Mouse (Mus musculus) embryo, embryonic 10.5 days (tissue): ENCODE results near the gene Gpr89.
A peak's percentile ranks its signal among the peaks of the same experiment; 100 is the strongest.

Experiments used
- DNase-seq: peaks from one replicate; pipeline ENCODE4 v3.0.0-alpha.2; 2015; ENCODE audit warnings: low spot score

Gpr89 gene

GRCm38 (mm10) chr3:96904851-96905541 is at the start of gene Gpr89:
Gene Gpr89 (minus strand): TSS chr3:96905346.
- DNase-seq = peak; percentile 94

- DNase-seq = no peak
These were observed 48.5 kb upstream of the Gpr89 start for GRCm38 (mm10) chr3:96953489-96954233.

- DNase-seq = no peak
These were observed 37.6 kb upstream of the Gpr89 start for GRCm38 (mm10) chr3:96942706-96943105.

GRCm38 (mm10) chr3:96938738-96939137 is 33.6 kb upstream of the Gpr89 start:
- peak; percentile 97 for DNase-seq

- DNase-seq = peak; percentile 61
These were observed 32.5 kb upstream of the Gpr89 start for GRCm38 (mm10) chr3:96937606-96938005.

- DNase-seq = peak; percentile 90
These were observed 31.1 kb upstream of the Gpr89 start for GRCm38 (mm10) chr3:96936241-96936640.

GRCm38 (mm10) chr3:96931261-96931681 is 26.1 kb upstream of the Gpr89 start:
- DNase-seq = peak; percentile 63

GRCm38 (mm10) chr3:96925920-96926319 is 20.8 kb upstream of the Gpr89 start, which contains the start of gene Gja8:
Gene Gja8 (minus strand): TSS chr3:96926020.
- DNase-seq = no peak

GRCm38 (mm10) chr3:96924631-96925030 is 19.5 kb upstream of the Gpr89 start:
- DNase-seq = no peak

GRCm38 (mm10) chr3:96920991-96921390 is 15.8 kb upstream of the Gpr89 start:
- no peak for DNase-seq

GRCm38 (mm10) chr3:96905592-96905991 is 446 bp upstream of the Gpr89 start:
- DNase-seq = no peak

GRCm38 (mm10) chr3:96904393-96904792 is 753 bp downstream of the Gpr89 start, which contains the start of gene Gja5:
Gene Gja5 (plus strand): TSS chr3:96904693.
- DNase-seq = peak; percentile 4

- DNase-seq = no peak
These were observed 2.7 kb downstream of the Gpr89 start for GRCm38 (mm10) chr3:96902336-96902999.

- no peak for DNase-seq
These were observed 21.5 kb downstream of the Gpr89 start for GRCm38 (mm10) chr3:96883690-96884089.

GRCm38 (mm10) chr3:96882061-96882849 is 22.9 kb downstream of the Gpr89 start:
- no peak for DNase-seq

GRCm38 (mm10) chr3:96881557-96881956 is 23.6 kb downstream of the Gpr89 start:
- DNase-seq = no peak

- no peak for DNase-seq
These were observed 24.8 kb downstream of the Gpr89 start for GRCm38 (mm10) chr3:96880385-96880784.

GRCm38 (mm10) chr3:96879536-96879935 is 25.6 kb downstream of the Gpr89 start:
- no peak for DNase-seq

- no peak for DNase-seq
These were observed 30.2 kb downstream of the Gpr89 start for GRCm38 (mm10) chr3:96874808-96875571.

- no peak for DNase-seq
These were observed 32.6 kb downstream of the Gpr89 start for GRCm38 (mm10) chr3:96872501-96872900.

GRCm38 (mm10) chr3:96871070-96871469 is 34.1 kb downstream of the Gpr89 start:
- DNase-seq = no peak
